Mouse (Mus musculus) ZHBTc4 (cell line): ENCODE measurements around the gene Rgs3.

Experiments
- DNase-seq: peaks from one replicate; pipeline ENCODE4 v3.0.0-alpha.2; 2011; ENCODE audit warnings: low read depth, low spot score

Rgs3 gene

GRCm38 (mm10) chr4:62605856-62606541, 46.4 kb downstream of the Rgs3 start:
- DNase-seq, result no peak

GRCm38 (mm10) chr4:62606542-62606882, 46.9 kb downstream of the Rgs3 start:
- DNase-seq, result no peak

GRCm38 (mm10) chr4:62606905-62607304, 47.3 kb downstream of the Rgs3 start:
- DNase-seq, result no peak

GRCm38 (mm10) chr4:62607345-62607744, 47.7 kb downstream of the Rgs3 start:
- no peak for DNase-seq

GRCm38 (mm10) chr4:62607805-62608204, 48.2 kb downstream of the Rgs3 start:
- DNase-seq, result no peak

GRCm38 (mm10) chr4:62609333-62609732, 49.7 kb downstream of the Rgs3 start:
- DNase-seq, result no peak

- no peak for DNase-seq
Measured at GRCm38 (mm10) chr4:62610142-62610675, 50.6 kb downstream of the Rgs3 start.

GRCm38 (mm10) chr4:62612601-62613501, 53.2 kb downstream of the Rgs3 start:
- DNase-seq, result no peak

- no peak for DNase-seq
Measured at GRCm38 (mm10) chr4:62613646-62614365, 54.2 kb downstream of the Rgs3 start.

- DNase-seq, result no peak
Measured at GRCm38 (mm10) chr4:62617856-62618440, 58.3 kb downstream of the Rgs3 start.

GRCm38 (mm10) chr4:62619232-62619964, 59.8 kb downstream of the Rgs3 start:
- DNase-seq, result peak; percentile 35

GRCm38 (mm10) chr4:62619965-62620244, 60.3 kb downstream of the Rgs3 start:
- no peak for DNase-seq

- DNase-seq, result no peak
Measured at GRCm38 (mm10) chr4:62621151-62621550, 61.5 kb downstream of the Rgs3 start.

GRCm38 (mm10) chr4:62621880-62622675, 62.4 kb downstream of the Rgs3 start:
- peak; percentile 8 for DNase-seq

- DNase-seq, result peak; percentile 30
Measured at GRCm38 (mm10) chr4:62623251-62624015, 63.8 kb downstream of the Rgs3 start.

- DNase-seq, result peak; percentile 12
Measured at GRCm38 (mm10) chr4:62624679-62625450, 65.2 kb downstream of the Rgs3 start.

- DNase-seq, result peak; percentile 13
Measured at GRCm38 (mm10) chr4:62625451-62626061, 65.9 kb downstream of the Rgs3 start.
